Mouse (Mus musculus) olfactory bulb, adult 2 months (tissue): ENCODE results near the gene Cnn1.

Source experiments
- CTCF ChIP-seq: fragments of 200-500 bp; IDR thresholded peaks from 2 replicates; pipeline ENCODE4 v1.5.1; 2012; ENCODE audit warnings: low read depth, mild to moderate bottlenecking, low read length, moderate library complexity; ENCODE audit not compliant: insufficient read depth
- POLR2A ChIP-seq: fragments of 200-500 bp; IDR thresholded peaks from 2 replicates; pipeline ENCODE4 v1.6.1; 2012; ENCODE audit warnings: mild to moderate bottlenecking, low read depth, low read length, moderate library complexity; ENCODE audit not compliant: insufficient read depth

- TF ChIP-seq CTCF = no peak
- TF ChIP-seq POLR2A = no peak
These were observed 41.0 kb upstream of the Cnn1 start for GRCm38 (mm10) chr9:22058011-22058424.
